Mouse (Mus musculus) megakaryocyte, embryonic 14.5 days (primary cell): ENCODE measurements around the gene Phospho1.

Source experiments
- FLI1 ChIP-seq: IDR thresholded peaks from 2 replicates; pipeline ENCODE4 v1.6.1; 2012; ENCODE audit warnings: low read length, inconsistent platforms, mixed read lengths
- GATA1 ChIP-seq: IDR thresholded peaks from 3 replicates; pipeline ENCODE4 v1.6.1; 2012; ENCODE audit warnings: mixed read lengths, low read length, inconsistent platforms, borderline replicate concordance

DNA sequence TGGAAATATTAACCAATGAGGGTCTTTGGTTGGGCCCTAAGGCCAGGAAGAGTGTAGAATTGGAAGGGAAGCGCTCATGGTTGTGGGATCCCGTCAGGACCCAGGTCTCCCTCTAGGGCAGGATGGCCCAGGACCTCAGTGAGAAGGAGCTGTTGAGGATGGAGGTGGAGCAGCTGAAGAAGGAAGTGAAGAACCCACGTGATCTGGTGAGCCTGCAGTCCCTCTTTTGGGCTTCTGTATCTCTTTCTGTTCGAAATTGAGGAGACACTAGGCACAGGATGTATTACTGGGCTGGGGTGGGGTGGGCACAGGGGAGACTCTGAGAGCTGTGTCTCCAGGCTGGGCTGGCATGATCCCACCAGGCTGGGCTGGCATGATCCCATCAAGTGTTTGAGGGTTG lies 20.6 kb downstream of the Phospho1 start:
- no peak for TF ChIP-seq GATA1
- TF ChIP-seq FLI1: no peak
